Mouse (Mus musculus): ENCODE data around the gene Rbl2.

Rbl2 gene

DNA sequence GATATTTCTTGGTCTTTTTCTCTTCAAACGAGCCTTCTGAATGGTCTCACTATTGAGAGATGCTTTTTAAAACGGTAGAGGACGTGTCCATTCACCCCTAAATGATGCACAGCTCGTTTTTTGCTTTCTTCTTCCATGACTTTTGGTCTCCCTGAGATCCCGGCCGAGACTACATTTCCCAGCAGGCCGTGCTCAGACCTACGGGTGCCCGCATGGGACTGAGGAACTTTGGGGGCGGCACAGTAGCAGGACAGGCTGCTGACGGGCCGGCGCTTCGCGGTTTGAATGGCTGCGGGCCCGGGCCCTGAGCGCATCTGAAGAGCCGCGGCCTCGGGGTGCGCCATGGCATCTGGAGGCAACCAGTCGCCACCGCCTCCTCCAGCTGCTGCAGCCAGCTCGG lies at the start of gene Rbl2:
TSS of gene Rbl2 (plus strand) at position 224 of the 400 bp plus-strand sequence.
- POLR2A ChIA-PET: interaction anchor here (0.6 to 5.9 kb wide), 29 partner anchors 9 to 245 kb away, joined by 3 to 84 read pairs (median 4); no protein-coding TSS in a partner anchor

DNA sequence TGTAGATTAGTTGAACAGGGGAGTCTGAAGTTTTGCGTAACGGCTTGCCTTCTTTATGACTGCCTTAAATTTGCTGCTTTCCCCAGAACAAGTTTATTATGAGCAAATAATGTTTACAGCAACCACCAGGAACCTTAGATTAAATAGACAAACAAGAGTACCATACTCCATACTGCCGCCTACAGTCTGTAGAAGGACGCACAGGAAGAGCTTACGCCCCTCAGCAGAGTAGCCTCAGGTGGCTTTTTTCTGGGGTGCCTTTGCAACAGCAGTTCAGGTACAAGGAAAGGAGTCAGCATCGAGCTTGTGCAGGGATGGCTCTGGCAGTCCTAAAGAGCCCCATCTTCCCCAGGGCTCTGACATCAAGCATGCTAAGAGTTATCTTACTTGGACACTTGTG lies 35.4 kb upstream of the Rbl2 start:
- POLR2A ChIA-PET: interaction anchor here in 3 of 4 experiments (0.5 to 1.6 kb wide), 5 partner anchors 35 to 962 kb away, joined by 3 to 4 read pairs (median 3); partner anchors contain the start of gene Rbl2 (in 1 of the 3)
- CTCF ChIA-PET: interaction anchor here (0.5 to 2.0 kb wide), 17 partner anchors 11 to 320 kb away, joined by 3 to 11 read pairs (median 3); partner anchors contain the start of genes Chd9 (in 2 of the 4) and Rbl2 (in 1 of the 4)

More for the DNA sequence above, at the start of gene Rbl2:
- CTCF ChIA-PET: interaction anchor here in 2 of 4 experiments (0.8 to 3.1 kb wide), 9 partner anchors 9 to 241 kb away, joined by 3 to 10 read pairs (median 4); partner anchors contain the start of gene Chd9 (in 1 of the 2)

DNA sequence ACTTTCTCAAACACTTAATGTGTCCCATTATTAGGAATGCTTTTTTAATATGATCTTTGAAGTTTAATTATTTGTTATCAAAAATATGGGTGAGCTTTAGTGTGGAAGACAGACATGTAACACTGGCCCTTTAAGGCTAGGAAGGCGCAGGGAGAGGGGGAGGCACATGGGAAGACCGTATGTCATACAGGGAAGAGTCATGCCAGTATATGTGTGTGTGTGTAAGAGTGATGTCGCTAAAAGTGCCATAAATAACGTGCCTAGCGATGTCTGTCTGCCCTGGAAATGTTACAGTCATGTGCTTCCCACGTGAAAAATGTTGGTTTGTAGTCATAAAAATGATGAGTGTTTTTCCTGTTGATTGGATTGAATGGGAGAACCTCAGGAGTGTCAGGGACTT lies 33.0 kb upstream of the Rbl2 start:
- CTCF ChIA-PET: interaction anchor here in 2 of 4 experiments (0.5 to 1.8 kb wide), 2 partner anchors 17 to 119 kb away, joined by 3 to 5 read pairs; no protein-coding TSS in a partner anchor
- POLR2A ChIA-PET: no interaction called here

DNA sequence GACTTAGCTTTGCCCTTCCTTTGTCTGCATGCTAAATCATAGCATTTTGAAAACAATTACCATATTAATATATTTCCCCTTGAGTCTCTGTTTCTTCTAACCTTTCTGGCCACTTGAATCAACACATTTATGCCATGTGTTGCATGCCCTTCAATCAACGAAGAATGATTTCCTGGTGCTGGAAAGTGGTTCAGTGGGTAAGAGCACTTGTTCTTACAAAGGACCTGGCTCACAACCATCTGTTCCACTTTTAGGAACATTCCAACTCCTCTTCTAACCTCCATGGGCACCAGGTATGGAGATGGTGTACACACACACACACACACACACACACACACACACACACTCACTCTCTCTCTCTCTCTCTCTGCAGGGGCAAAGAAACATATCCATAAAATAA lies 31.2 kb upstream of the Rbl2 start:
- CTCF ChIA-PET: no interaction called here

DNA sequence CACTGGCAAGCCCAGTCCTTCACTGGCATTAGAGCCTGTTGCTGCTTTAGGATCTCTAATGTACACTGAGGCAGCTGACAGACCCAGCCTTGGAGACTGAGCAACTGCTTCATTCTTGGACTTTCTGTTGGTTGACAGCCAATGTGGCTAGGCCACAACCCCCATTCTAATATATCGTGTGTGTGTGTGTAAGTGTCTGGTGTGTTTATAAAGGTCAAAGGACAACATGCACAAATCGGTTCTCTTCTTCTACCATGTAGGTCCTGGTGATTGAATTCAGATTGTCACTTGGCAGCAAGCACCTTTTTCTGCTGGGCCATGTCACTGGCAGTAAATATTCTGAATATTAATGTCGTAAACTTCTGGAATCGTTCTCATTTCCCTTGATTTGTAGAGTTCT lies 23.5 kb upstream of the Rbl2 start:
- ChIA-PET CTCF (no interaction called here), POLR2A (interaction anchor here in 1 of 4 experiments (1.2 kb wide), 1 partner anchor 10 kb away, joined by 3 read pairs; no protein-coding TSS in a partner anchor)

More for the DNA sequence above, 31.2 kb upstream of the Rbl2 start:
- POLR2A ChIA-PET: interaction anchor here in 1 of 4 experiments (0.5 to 0.8 kb wide), 2 partner anchors 75 to 203 kb away, joined by 3 to 4 read pairs; no protein-coding TSS in a partner anchor

DNA sequence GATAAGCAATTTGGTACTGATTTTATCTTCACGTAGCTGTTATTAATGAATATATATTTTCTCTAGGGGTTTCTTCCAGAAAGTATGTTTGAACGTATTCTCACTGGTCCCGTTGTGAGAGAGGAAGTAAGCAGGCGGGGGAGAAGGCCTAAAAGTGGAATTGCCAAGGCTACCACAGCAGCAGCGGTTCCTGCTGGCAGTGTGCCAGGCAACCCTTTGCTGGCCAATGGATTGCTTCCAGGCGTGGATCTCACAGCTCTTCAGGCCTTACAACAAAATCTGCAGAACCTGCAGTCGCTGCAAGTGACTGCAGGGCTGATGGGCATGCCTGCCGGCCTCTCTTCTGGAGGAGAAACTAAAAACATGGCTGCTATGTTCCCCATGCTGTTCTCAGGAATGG lies 18.8 kb upstream of the Rbl2 start:
- CTCF ChIA-PET: interaction anchor here in 3 of 4 experiments (0.6 to 1.6 kb wide), 3 partner anchors 31 to 181 kb away, joined by 3 to 4 read pairs (median 3); no protein-coding TSS in a partner anchor
- POLR2A ChIA-PET: interaction anchor here in 2 of 4 experiments (0.6 to 1.4 kb wide), 4 partner anchors 14 to 379 kb away, joined by 3 to 4 read pairs (median 3); partner anchors contain the start of gene Rbl2 (in 1 of the 2)

DNA sequence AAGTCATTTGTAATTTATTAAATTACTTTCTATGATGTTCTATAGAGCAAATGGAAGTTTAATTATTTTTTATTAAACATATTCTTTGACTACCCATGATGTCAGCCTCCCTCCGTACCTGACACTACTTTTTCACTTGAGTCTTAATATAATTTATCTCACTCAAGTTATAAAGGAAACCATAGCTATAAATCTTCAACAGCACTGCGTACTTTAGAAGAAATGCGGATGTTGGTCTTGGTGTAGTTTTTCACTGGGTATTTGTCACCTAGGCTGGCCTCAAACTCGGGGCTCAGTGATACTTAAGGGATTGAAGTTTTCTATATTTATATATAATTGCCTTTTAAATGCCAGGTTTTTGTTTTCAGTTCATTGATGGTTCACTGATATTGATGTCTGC lies 15.4 kb upstream of the Rbl2 start:
- ChIA-PET POLR2A (no interaction called here), CTCF (no interaction called here)

DNA sequence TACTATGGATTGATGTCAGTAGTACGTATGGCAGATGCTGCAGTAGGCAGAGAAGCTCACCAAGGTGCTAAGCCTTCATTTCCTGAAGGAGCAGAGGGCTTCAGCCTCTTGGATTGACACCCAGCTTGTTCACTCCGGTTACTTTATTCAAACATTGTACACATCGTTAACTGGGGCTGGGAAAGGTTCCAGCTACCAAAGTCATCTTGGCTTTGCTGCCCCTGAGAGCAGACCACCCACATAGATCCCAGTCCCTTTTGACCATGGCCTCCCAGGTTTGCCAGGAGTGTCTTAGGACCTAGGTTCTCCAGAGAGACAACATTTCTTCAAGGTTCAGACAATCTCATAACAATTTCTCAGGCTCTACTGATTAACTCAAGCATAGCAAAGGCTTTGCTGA lies 13.0 kb upstream of the Rbl2 start:
- POLR2A ChIA-PET: interaction anchor here in 3 of 4 experiments (0.7 to 1.2 kb wide), 8 partner anchors 10 to 231 kb away, joined by 3 to 4 read pairs (median 3); partner anchors contain the start of genes Rbl2 (in 2 of the 3) and Chd9 (in 1 of the 3)
- CTCF ChIA-PET: interaction anchor here in 2 of 4 experiments (0.6 to 2.5 kb wide), 4 partner anchors 13 to 232 kb away, joined by 3 to 9 read pairs (median 6); partner anchors contain the start of gene Rbl2 (in 1 of the 2)

DNA sequence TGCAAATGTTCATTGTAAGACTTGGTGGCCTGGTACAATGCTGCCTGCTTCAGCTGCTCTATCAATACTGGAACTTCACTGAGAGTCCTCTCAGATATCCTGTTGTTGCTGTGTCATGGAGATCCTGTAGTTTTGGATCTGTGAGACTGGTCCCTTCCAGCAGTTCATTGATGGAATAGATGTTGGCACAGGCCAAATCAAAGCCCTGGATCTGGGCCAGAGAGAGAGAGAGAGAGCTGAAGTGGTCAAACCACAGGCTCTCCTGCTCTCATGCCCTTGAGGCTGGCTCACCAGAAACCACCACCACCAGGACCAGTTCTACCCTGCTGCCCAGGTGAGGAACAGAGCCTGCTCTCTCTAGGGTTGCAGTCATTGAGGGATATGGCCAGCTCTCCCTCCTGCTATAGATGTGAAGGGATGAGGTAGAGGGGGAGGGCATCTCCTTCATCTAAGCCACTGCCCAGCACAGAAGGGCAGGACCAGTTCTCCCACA lies 10.7 kb upstream of the Rbl2 start:
- ChIA-PET CTCF (interaction anchor here in 1 of 4 experiments (1.4 kb wide), 1 partner anchor 90 kb away, joined by 3 read pairs; no protein-coding TSS in a partner anchor), POLR2A (interaction anchor here in 3 of 4 experiments (1.2 to 2.0 kb wide), 5 partner anchors 9 to 75 kb away, joined by 3 to 7 read pairs (median 5); partner anchors contain the start of gene Rbl2 (in 3 of the 3))

DNA sequence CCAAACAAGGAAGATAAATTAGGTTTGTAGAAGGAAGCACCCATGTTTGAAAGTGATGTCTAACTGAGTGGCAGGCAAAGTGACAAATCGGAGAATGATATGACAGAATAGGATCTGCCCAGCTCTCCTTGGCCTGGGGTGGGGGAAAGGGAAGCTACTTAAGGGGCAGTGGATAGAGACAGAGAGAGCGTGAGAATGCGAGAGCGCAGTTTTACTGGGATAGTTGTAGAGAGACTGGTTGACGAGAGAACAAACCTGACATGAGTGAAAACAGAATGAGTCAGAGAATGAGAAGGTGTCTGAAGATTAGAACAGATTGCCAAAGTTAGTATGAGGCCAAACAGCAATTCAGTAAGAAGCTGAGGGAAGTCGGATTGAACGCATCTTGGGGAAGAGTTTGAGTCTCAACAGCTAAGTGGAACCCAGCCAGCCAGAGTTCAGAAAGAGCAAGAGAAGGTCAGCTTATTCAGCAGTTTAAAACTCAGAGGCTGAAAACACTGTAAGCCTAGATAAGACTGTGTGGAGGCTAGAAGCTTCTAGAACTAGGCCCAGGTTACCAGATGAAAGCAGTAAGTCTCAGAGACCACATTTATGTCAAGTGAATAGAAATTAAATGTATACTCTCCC lies 9.9 kb upstream of the Rbl2 start:
- ChIA-PET CTCF (interaction anchor here in 1 of 4 experiments (0.6 kb wide), 1 partner anchor 238 kb away, joined by 4 read pairs; no protein-coding TSS in a partner anchor), POLR2A (interaction anchor here (0.6 to 2.0 kb wide), 8 partner anchors 9 to 232 kb away, joined by 3 to 14 read pairs (median 6); partner anchors contain the start of genes Rbl2 (in 3 of the 4) and Chd9 (in 1 of the 4))

DNA sequence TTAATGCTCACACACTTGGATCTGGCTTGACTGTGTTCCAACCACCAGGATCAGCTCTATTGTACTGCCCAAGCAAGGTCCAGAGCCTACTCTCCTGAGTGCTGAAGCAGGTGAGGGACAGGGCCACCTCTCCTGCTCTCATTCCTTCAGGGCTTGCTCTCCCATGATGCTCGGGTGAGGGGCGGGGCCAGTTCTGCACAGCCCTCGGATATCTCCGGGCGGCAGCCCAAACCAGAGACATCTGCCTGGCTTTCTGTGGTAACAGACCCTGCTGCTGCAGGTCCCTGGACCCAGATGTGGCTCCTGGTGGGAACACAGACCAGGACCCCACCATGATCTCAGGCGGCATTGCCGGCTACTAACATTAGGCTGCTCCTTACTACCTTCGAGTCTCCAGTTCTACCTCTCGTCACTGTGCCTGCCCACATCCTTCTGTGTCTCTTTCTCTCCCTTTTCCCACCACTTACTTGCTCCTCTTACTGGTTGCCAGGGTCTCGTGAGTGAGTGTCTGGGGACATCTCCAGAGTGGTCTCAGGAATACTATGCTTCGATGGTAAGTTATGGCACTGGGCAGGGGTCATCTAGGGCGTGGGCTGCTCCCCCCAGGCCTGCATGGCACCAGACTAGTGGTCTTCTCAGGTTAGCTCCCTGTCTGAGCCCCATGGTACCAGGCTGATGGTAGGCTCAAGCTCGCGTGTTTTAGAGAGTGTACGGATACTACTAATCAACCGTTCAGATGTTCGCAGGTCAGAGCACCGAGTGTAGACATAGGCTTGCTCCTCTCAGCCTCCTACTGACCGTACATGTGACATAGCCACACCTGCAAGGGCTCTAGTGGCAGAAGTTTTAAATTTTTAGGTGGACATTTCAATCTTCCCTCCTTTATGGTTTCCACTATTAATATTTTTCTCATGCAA lies 9.0 kb upstream of the Rbl2 start:
- ChIA-PET CTCF (no interaction called here), POLR2A (interaction anchor here in 3 of 4 experiments (1.0 to 2.0 kb wide), 6 partner anchors 8 to 22 kb away, joined by 3 to 14 read pairs (median 6); partner anchors contain the start of gene Rbl2 (in 3 of the 3))

DNA sequence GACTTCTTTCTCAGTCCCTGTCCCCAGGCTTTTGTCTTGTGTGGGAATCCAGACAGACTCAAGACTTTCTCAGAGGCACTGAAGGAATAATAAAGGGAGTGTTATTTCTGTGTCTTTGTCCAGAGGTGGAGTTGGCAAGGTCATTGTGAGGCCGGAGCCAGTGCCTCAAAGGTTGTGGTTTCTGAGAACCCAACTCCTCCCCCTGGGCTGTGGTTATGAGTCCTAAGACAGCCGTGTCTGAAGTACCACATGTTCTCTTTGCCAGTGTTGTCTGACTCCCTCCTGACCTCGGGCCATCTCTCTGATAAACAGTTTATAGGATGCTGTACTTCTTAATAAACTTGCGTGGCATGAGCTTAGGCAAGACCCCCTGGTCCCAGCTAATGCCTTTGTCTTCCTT lies 4.7 kb upstream of the Rbl2 start:
- ChIA-PET POLR2A (no interaction called here), CTCF (interaction anchor here in 1 of 4 experiments (0.7 kb wide), 1 partner anchor 31 kb away, joined by 3 read pairs; no protein-coding TSS in a partner anchor)

DNA sequence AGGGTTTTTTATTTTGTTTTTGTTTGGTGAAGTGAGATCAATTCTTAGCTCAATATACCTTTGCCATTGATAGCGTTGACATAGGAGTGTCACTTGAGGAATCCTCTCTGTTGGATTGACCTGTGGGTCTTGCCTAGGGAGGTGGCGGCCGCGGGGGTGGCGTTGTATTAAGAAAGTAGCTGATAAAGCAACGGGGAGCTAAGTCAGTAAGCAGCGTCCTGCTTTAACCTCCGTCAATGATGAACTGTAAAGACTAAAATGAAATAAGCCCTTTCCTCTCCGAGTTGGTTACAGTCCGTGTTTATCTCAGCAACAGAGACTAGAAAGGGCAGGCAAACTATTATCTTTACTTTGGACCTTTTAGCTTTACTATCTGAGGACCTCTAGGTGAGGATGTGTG lies 450 bp upstream of the Rbl2 start:
- ChIA-PET POLR2A (interaction anchor here (0.6 to 5.9 kb wide), 26 partner anchors 9 to 244 kb away, joined by 3 to 84 read pairs (median 4); partner anchors contain the start of gene Chd9 (in 1 of the 4)), CTCF (interaction anchor here in 2 of 4 experiments (0.6 to 3.1 kb wide), 9 partner anchors 9 to 500 kb away, joined by 3 to 10 read pairs (median 4); partner anchors contain the start of gene Chd9 (in 1 of the 2))

DNA sequence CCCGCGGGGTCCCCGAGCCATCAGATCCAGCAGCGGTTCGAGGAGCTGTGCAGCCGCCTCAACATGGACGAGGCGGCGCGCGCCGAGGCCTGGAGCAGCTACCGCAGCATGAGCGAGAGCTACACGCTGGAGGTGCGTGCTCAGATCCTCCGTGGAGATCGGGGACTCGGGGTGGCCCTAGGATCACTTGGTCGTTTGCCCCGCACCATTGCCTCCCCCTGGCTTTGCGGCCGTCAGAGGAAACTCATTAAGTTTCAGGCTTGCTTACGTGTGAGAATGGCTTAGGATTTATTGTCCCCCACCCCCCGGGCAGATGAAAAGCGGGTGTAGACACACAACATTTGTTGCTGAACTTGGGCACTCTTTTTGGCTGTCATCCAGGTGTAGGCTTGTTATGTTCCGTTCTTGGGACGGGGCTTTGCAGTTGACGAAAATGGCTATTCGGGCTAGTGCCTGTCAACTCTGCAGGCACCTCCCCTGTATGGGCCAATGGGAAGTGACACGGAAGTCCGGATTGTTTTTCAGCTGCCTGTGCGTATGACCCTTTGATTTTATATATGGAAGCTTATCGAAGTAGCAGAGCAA lies 510 bp downstream of the Rbl2 start:
- POLR2A ChIA-PET: interaction anchor here (0.5 to 5.9 kb wide), 21 partner anchors 10 to 550 kb away, joined by 3 to 84 read pairs (median 4); partner anchors contain the start of genes Fto (in 1 of the 4) and Rpgrip1l (in 1 of the 4)
- CTCF ChIA-PET: interaction anchor here in 3 of 4 experiments (0.6 to 3.1 kb wide), 10 partner anchors 10 to 242 kb away, joined by 3 to 10 read pairs (median 4); partner anchors contain the start of gene Chd9 (in 1 of the 3)

DNA sequence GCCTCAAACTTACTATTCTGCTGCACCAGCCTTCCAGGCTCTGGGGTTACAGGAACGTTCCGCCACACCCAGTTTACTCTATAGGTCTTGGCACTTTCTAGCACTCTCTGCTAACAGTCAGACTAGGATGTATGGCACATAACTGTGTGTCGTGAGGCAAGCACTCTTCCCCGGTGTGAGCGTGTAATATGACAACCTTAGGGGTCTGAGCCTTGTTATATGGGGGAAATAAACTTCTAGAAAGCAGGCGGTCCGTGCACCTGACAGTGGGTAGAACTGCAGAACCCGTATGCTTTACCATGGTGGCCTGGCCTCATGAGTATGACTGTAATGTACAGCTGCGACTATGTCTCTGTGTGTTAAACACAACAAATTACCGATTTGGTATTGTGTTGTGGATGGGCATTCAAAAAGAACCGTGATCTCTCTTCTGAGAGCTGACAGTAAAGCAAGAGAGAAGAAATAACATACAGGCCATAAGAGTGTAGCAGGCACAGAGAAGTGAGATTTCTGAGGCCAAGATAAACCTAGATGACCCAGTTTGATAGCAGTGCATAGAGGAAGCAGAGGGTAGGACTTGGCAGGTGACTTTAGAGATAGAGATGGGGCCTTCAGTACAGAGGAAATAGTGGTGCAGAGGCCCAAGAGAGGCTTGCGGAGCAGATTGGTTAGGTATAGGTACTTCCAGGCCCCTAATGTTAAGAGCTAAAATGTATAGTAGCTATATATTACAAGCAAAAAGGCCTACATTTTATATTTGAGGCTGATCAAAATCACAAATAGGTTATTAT lies 7.4 kb downstream of the Rbl2 start:
- CTCF ChIA-PET: interaction anchor here in 1 of 4 experiments (0.6 kb wide), 1 partner anchor 443 kb away, joined by 5 read pairs; no protein-coding TSS in a partner anchor
- POLR2A ChIA-PET: interaction anchor here in 2 of 4 experiments (0.7 to 6.3 kb wide), 2 partner anchors 8 to 227 kb away, joined by 3 to 42 read pairs; partner anchors contain the start of gene Rbl2 (in 1 of the 2)

DNA sequence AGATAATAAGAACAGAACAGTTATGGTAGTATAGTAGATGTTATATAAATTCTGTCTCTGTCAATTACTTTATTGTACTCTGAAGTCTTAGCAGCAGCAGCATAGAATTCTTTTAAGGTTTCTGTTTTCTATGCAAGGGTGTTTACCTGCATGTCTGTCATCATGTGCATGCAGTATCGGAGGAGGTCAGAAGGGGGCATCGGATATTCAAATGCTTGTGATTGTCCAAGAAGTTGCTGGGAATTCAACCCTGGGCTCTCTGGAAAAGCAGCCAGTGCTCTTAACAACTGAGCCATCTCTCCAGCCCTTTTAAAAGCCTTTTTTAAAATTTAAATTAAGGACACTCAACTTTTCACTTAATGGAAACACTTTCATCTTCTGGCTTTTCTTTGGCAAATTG lies 9.8 kb downstream of the Rbl2 start:
- ChIA-PET POLR2A (interaction anchor here in 2 of 4 experiments (1.0 to 6.3 kb wide), 7 partner anchors 9 to 262 kb away, joined by 3 to 84 read pairs (median 8); partner anchors contain the start of genes Rbl2 (in 2 of the 2) and Gm19935 (in 1 of the 2)), CTCF (interaction anchor here in 2 of 4 experiments (1.0 to 2.4 kb wide), 6 partner anchors 10 to 116 kb away, joined by 3 to 10 read pairs (median 3); partner anchors contain the start of gene Rbl2 (in 1 of the 2))
